Mouse (Mus musculus) natural killer cell, adult 2 months (primary cell): ENCODE results near the gene Josd1.

Source experiments
- DNase-seq, 2 experiments: peaks; one replicate each; pipeline ENCODE4 v3.0.0; 2022; ENCODE audit warnings: low spot score in 2 of 2

Josd1 gene

DNA sequence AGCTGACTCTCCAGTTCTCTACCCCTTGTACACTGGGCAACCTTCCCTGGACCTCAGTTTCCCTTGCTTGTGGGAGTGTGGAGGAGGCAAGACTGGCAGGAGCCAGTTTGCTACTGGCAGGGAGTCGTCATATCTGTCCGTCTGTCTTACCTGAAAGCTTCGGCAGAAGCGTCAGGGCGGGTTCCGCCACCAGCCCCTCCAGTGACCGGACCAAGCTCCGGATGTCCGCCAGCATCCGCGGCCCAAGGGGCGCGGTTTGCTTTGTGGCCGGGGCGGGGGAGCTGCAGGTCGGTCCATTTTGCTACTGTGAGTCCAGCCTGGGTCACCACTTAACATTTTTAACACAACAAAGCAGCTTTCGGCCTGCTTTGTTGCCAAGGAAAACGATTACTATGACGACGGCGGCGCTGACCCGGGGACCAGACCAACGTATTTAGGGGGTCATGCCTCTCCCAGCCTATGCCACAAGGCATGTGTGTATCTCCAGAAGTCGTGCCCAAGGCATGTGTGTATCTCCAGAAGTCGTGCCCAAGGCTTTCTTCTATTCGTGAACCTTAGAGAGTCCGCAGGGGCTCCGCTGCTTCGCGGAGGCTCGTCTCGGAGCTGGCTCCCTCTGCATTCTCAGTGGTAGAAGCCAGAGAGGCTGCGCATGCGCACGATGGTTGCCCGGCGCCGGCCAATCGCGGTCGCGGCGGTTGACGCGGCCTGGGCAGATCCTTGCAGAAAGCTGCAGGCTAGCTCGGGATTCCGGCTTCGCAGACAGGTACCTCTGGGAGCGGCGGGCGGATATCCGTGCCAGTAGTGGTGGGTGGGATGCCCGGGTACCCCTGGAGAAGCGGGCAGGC is 29.0 kb downstream of the Josd1 start, which contains the start of the genes Fam227a and Cby1:
Gene Fam227a (minus strand): TSS at position 426 of the 845 bp plus-strand sequence.
Gene Cby1 (plus strand): TSS at position 669 of the 845 bp plus-strand sequence.
- peak; percentile 92 for DNase-seq

DNA sequence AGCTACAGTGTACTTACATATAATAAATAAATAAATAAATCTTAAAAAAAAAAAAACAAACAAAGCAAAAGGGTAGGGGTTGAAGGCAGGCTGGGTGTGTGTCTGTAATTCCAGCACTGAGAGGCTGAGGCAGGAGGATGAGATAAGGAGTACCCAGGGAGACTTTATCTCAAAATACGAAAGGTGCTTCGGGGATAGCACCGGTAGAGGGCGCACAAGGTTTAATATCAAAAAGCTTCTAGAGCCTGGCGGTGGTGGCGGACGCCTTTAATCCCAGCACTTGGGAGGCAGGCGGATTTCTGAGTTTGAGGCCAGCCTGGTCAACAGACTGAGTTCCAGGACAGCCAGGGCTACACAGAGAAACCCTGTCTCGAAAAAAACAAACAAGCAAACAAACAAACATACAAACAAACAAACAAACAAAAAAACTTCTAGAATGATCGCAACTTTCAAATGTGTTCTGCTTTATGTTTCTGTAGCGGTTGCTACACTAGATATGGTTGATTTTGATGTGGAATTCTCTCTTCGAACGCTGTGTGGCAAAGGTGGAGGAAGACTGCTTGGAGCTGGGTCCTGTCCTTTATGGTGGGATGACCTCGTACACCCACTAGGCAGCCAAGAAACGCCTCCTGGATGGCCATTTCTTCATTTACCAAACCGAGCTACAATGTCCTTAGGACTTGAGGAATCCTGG is 29.7 kb downstream of the Josd1 start:
- peak; percentile 81 to 86 for DNase-seq

DNA sequence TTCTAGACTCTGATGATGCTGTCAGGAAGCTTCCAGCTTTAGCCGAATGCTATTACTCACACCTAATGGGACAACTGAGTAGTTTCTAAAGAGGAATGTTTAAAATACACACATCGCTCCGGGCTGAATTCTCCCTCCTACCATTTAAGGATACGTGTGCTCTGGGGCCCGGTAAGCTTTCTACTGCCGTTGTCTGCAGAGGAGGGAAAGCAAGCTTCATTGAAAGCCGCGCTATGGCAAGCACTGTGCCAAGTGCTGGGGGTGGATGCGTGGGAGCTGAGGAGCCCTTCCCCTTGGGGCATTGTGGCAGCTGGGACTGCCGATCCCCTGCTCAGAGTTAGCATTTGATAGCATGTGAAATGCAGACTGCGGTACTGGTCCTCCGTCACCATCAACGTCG is 31.3 kb downstream of the Josd1 start:
- no peak for DNase-seq

DNA sequence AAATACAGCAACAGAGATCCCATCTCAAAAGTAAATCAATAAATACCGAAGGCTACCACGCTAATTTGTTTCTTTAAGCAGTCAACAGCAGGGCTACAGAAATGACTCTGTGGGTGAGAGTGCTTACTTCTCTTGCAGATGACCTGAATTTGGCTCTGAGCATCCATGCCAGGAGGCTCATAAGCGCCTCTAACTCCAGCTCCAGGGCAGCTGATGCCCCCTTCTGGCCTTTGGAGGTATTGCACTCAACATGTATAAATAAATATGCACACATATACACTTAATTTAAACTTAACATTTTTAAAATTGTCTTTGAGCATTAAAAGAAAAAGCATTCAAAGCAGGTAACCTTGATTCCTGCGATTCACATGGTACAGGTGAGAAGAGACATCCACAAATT is 36.2 kb downstream of the Josd1 start:
- peak in 1 of 2 experiments; percentile 34 for DNase-seq

DNA sequence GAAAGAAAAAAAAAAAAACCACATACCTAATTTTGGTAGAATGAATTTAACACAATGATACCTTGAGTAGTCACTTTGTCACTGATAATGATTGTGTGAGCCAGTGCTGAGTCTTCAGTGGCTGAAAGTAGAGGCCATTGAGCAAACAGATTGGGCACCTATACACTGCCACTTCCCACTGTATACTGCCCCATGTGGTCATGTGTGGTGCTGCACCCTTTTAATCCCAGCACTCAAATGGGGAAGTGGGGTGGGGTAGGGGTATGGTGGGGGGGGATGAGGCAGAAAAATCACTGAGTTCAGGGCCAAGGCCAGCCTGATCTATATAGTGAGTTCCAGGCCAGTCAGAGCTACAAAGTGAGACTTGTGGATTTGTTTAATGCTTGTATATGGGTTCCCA is 37.1 kb downstream of the Josd1 start:
- peak; percentile 39 to 70 for DNase-seq

DNA sequence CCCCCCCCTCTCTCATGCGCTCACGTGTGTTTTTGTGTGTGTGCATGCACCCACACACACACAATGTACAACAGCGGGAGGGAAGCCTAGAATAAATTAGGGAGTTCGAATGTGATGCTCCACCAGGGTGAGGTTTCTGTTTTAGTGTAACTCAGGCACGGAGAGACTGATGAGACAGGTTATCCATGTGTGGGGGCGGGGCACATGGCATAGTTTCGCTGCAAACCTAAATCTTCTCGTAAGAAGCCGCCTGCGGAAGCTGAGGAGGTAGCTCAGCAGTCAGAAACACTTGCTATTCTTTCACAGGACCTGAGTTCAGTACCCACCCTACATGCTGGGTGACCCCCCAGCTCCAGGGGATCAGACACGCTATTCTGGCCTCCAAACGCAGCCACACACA is 39.6 kb downstream of the Josd1 start:
- DNase-seq: no peak

DNA sequence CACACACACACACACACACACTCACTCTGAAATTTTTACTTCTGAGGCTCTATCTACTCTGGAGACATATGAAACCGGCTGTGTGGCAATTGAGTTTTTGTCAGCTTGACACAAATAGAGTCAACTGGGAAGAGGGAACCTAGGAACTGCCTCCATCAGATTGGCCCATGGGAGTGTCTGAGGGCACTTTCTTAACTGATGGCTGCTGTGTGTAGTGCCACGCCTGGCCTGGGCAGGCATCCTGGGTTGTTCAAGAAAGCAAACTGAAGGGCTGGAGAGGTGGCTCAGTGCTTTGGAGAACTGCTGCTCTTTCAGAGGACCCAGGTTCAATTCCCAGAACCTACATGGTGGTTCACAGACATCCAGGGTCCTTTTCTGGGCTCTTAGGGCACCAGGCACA is 42.2 kb downstream of the Josd1 start:
- DNase-seq: no peak

DNA sequence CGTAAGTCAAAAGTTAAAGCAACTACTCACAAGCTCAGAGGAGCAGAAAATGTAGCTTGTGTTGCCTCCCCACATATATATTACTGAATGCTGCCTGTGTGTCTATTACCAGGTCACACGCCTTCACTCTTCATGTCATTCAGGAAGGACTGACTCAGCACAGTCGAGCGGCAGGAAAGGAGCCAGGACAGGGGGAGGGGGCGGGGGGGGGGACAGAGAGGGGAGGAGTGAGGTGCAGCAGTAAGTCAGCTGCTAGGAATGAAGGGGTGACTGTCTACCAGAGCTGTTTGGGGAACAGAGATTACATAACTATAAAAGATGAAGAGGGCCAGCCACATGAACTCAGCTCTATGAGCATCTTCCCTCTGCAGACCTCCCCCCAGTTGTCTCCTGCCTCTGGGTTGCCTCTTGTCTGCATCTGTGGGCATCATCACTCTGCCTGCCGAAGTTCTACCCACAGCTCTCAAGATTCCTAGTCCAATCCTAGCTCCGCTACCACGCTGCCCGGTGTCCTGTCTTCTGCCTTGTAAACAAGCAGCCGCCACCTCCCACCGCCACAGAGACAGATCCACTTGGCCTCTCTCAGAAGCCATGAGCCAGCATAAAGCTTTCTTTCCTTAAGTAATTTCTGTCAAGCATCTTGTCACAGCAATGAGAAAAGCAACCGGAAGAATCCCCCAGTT is 46.4 kb downstream of the Josd1 start:
- DNase-seq: no peak

DNA sequence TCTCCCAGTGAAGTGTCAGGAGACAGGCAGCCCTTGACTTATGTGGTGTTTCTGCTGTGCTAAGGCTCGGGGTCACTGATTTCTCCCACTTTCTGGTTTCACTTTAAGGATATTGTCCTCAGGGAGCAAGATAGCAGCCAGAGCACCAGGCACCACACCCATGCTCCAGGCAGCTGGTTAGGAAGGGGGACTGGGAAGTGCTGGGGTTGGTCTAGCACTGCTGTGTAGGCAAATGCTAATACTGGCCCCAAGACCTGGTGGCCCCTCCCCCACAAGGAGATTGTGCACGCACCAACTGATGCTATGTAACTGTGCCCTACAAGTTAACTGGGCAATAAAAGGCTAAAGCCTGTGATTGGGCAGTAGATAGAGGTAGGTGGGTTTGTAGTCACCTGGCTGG is 57.2 kb downstream of the Josd1 start:
- DNase-seq: no peak
